Mouse (Mus musculus) B cell, adult 67 days (primary cell): ENCODE measurements around the gene Ivl. TPM values are rescaled to one million over a fixed set of nuclear protein-coding genes. Genes with fewer than 3 reads are reported as not detected.

Experiments
- total RNA-seq, 2 experiments: library from RNA; stranded (reverse); gene quantifications; 4 replicates each; pipeline ENCODE4 v1.2.4; 2023

The Ivl gene
- total RNA-seq = not detected

GRCm38 (mm10) chr3:92573449-92574041, at the start of gene Ivl:
Ivl (minus strand) TSS chr3:92573735.

GRCm38 (mm10) chr3:92621560-92621959, 48.0 kb upstream of the Ivl start, which contains the start of gene Lce6a:
Lce6a (minus strand) TSS chr3:92621660.

DNA sequence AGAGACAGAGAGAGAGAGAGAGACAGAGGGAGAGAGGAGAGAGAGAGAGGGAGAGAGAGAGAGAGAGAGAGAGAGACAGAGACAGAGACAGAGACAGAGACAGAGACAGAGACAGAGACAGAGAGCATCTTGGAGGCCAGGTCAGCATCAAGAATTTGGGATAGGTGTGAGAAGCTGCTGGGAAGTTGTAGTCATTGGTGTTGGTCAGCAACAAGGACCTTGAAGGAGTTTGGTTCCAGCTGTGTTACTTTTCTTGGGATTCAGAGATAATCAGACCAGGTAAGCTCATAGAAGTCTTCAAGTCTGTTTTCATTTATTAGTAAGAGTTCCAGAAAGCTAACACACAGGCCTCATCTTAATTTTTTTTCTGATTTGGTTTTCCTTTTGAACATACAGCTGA, 33.9 kb upstream of the Ivl start, which contains the start of gene 2210017I01Rik:
2210017I01Rik (minus strand) TSS at position 101 of the 400 bp plus-strand sequence.

GRCm38 (mm10) chr3:92588858-92589257, 15.3 kb upstream of the Ivl start, which contains the start of gene Smcp:
Smcp (minus strand) TSS chr3:92588997.

DNA sequence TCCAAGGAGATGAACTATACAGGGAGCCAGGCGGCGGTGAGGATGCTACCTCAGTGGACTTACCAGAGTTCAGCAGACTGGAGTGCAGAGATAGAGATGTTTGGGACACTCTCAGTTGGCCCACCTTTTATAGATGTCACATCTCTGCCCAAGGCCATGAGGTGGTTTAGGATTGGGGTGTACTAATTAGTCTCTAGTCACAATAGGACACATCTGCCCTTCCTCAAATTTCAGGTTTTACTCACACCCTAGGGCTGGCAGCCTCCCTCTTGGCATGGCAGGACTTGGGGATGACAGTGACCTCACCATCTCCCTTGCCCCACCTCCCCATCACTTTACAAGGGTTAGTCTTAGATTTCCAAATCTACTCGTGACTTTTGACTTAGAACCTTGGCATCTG, 39.1 kb downstream of the Ivl start, which contains the start of gene 2310046K23Rik:
2310046K23Rik (minus strand) TSS at position 101 of the 400 bp plus-strand sequence.

Other genes with a start within 250 kb of the Ivl start
- gene Sprr2d, start 234.6 kb downstream of the Ivl start, total RNA-seq = not detected
- gene Sprr2e, start 221.6 kb downstream of the Ivl start, total RNA-seq = not detected
- gene Sprr2f, start 208.5 kb downstream of the Ivl start, total RNA-seq = not detected
- not detected for gene Sprr2h, start 188.1 kb downstream of the Ivl start, total RNA-seq
- not detected for gene Sprr2i, start 165.7 kb downstream of the Ivl start, total RNA-seq
- gene Sprr2j-ps, start 155.7 kb downstream of the Ivl start, total RNA-seq = not detected
- 1 to 10 TPM; 1.6 to 2.5 TPM for gene Gm9774, start 144.3 kb downstream of the Ivl start, total RNA-seq
- gene Sprr2k, start 141.2 kb downstream of the Ivl start, total RNA-seq = not detected
- not detected for gene Sprr1b, start 134.9 kb downstream of the Ivl start, total RNA-seq
- not detected for gene Sprr3, start 115.0 kb downstream of the Ivl start, total RNA-seq
- gene Sprr1a, start 87.8 kb downstream of the Ivl start, total RNA-seq = not detected
- gene Sprr4, start 73.2 kb downstream of the Ivl start, total RNA-seq = not detected
- not detected for gene 2310046K23Rik, start 39.2 kb downstream of the Ivl start, total RNA-seq
- gene Smcp, start 15.3 kb upstream of the Ivl start, total RNA-seq = not detected
- not detected for gene 2210017I01Rik, start 33.8 kb upstream of the Ivl start, total RNA-seq
- not detected for gene Lce6a, start 47.9 kb upstream of the Ivl start, total RNA-seq
- gene Lce1a1, start 74.6 kb upstream of the Ivl start, total RNA-seq = not detected
- gene Lce1b, start 83.2 kb upstream of the Ivl start, total RNA-seq = not detected
- not detected for gene Lce1a2, start 96.6 kb upstream of the Ivl start, total RNA-seq
- not detected for gene Lce1c, start 105.5 kb upstream of the Ivl start, total RNA-seq
- not detected for gene Lce1d, start 113.5 kb upstream of the Ivl start, total RNA-seq
- gene Lce1e, start 135.3 kb upstream of the Ivl start, total RNA-seq = not detected
- not detected for gene Lce1f, start 146.6 kb upstream of the Ivl start, total RNA-seq
- gene Gm38119, start 165.4 kb upstream of the Ivl start, total RNA-seq = not detected
- not detected for gene Lce1g, start 178.6 kb upstream of the Ivl start, total RNA-seq
- not detected for gene Lce1h, start 191.3 kb upstream of the Ivl start, total RNA-seq
- gene Lce1i, start 205.2 kb upstream of the Ivl start, total RNA-seq = not detected
- not detected for gene Lce1j, start 216.8 kb upstream of the Ivl start, total RNA-seq
- gene Lce1k, start 234.2 kb upstream of the Ivl start, total RNA-seq = not detected